Mouse (Mus musculus) forebrain, embryonic 11.5 days (tissue): ENCODE results near the gene Dtd1. TPM values are rescaled to one million over a fixed set of nuclear protein-coding genes. Genes with fewer than 3 reads are reported as not detected.
"Not testable (repeated sequence)": the region's sequence is repeated elsewhere in the genome, so short reads cannot be mapped to it uniquely, and the experiment has no call there.

Experiments
- ATAC-seq: fragments of 200-750 bp; cut with Nextera tagmentation; replicated peaks from 2 replicates; pipeline ENCODE4 v1.8.0; 2017; ENCODE audit warnings: moderate TSS enrichment; ENCODE audit not compliant: low FRiP score
- DNase-seq: peaks from one replicate; pipeline ENCODE4 v3.0.0-alpha.2; 2017; ENCODE audit warnings: low spot score
- H3K27ac ChIP-seq: fragments of 300-500 bp; sonication (generic); 2 replicates; pipeline ENCODE4 v1.5.1; 2014; ENCODE audit warnings: low read depth, low read length
- H3K27me3 ChIP-seq: fragments of 300-500 bp; sonication (generic); 2 replicates; pipeline ENCODE4 v1.6.1; 2014; ENCODE audit warnings: mild to moderate bottlenecking, low read length, mixed read lengths; ENCODE audit not compliant: control insufficient read depth, insufficient read depth
- H3K36me3 ChIP-seq: fragments of 300-500 bp; sonication (generic); 2 replicates; pipeline ENCODE4 v1.6.1; 2014; ENCODE audit warnings: mild to moderate bottlenecking, low read length, moderate library complexity, mixed read lengths; ENCODE audit not compliant: control insufficient read depth, insufficient read depth
- H3K4me1 ChIP-seq: fragments of 300-500 bp; sonication (generic); replicated peaks from 2 replicates; pipeline ENCODE4 v1.6.1; 2014; ENCODE audit warnings: low read length, mixed read lengths; ENCODE audit not compliant: control insufficient read depth, insufficient read depth
- H3K4me2 ChIP-seq: fragments of 300-500 bp; sonication (generic); 2 replicates; pipeline ENCODE4 v1.6.1; 2014; ENCODE audit warnings: low read depth, mild to moderate bottlenecking, low read length, moderate library complexity, mixed read lengths; ENCODE audit not compliant: severe bottlenecking
- H3K4me3 ChIP-seq: fragments of 300-500 bp; sonication (generic); 2 replicates; pipeline ENCODE4 v1.5.1; 2014; ENCODE audit warnings: low read depth, low read length
- H3K9ac ChIP-seq: fragments of 300-500 bp; sonication (generic); 2 replicates; pipeline ENCODE4 v1.6.1; 2014; ENCODE audit warnings: low read length
- H3K9me3 ChIP-seq: fragments of 300-500 bp; sonication (generic); 2 replicates; pipeline ENCODE4 v1.6.1; 2016; ENCODE audit warnings: low read length, mixed read lengths; ENCODE audit not compliant: control insufficient read depth
- WGBS: fragments of 180-500 bp; shearing (Covaris S2); extraction: QIAGEN DNeasy Blood & Tissue Kit; methylation state at CpG from one replicate; pipeline ENCODE4 v1.1.7; 2014; 5-methylcytosine and 5-hydroxymethylcytosine counted together
- polyA plus RNA-seq: library from polyadenylated mRNA; unstranded; fragments of >200 nt; fragmentation: Nextera tagmentation; extraction: Ambion mirVana; gene quantifications from 2 replicates; pipeline ENCODE4 v1.2.1, GENCODE M21; 2014

The Dtd1 gene
- 36.8 and 36.9 TPM in 2 replicates for polyA plus RNA-seq

GRCm38 (mm10) chr2:144599831-144600687 is at the start of gene Dtd1:
TSS of gene Dtd1 (plus strand) at chr2:144599897.
- no peaks in the 10 kb centered on the region for H3K4me1 ChIP-seq
- H3K9ac ChIP-seq: peak within 1 kb of the TSS; percentile 84
- no peak within 1 kb of the TSS for H3K27ac ChIP-seq
- ATAC-seq: peak; percentile 94
- H3K9me3 ChIP-seq: no peaks in the 10 kb centered on the region
- H3K4me2 ChIP-seq: peak within 1 kb of the TSS; percentile 68
- 2% methylated on average over 46 of the region's 50 CpGs for WGBS
- H3K4me3 ChIP-seq: peak within 1 kb of the TSS; percentile 57
- H3K36me3 ChIP-seq: no peaks in the 10 kb centered on the region
- DNase-seq: peak; percentile 91
- H3K27me3 ChIP-seq: no peaks in the 10 kb centered on the region

GRCm38 (mm10) chr2:144550529-144550928 is 49.2 kb upstream of the Dtd1 start, which contains the start of gene Rbbp9:
TSS of gene Rbbp9 (minus strand) at chr2:144550869.
- peak; percentile 97 for ATAC-seq
- Histone ChIP-seq H3K27me3 (no peaks in the 10 kb centered on the region), H3K27ac (no peak within 1 kb of the TSS), H3K36me3 (no peaks in the 10 kb centered on the region; the same call in 1 of the 2 replicates), H3K4me1 (no peaks in the 10 kb centered on the region), H3K9ac (peak within 1 kb of the TSS; percentile 80), H3K9me3 (no peaks in the 10 kb centered on the region), H3K4me2 (peak within 1 kb of the TSS; percentile 64), H3K4me3 (peak within 1 kb of the TSS; percentile 68)
- peak; percentile 86 for DNase-seq
- under 1% methylated on average over 17 of the region's 17 CpGs for WGBS

DNA sequence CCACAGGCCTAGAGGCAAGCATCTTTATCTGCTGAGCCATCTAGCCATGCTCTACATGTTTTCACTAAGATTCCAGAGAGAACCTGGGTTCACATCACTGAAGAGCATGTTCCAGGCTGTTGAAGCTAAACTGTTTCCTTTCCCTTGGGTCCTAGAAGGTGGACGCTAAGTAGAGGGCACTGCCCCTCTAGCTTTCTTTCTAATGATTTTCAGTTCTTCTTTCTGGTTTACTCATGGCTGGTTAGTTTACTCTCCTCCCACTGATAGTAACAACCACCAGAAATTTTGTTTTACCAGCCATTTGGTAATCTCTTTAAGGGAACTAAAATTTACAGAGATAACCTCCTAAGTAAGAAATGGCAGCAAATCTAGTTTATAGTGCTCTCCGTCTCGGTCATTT is 45.8 kb upstream of the Dtd1 start:
- Histone ChIP-seq H3K36me3 (no peaks in the 10 kb centered on the region), H3K9me3 (no peaks in the 10 kb centered on the region), H3K9ac (no peak overlapping the region), H3K4me3 (no peak overlapping the region), H3K4me2 (no peak overlapping the region), H3K27ac (no peak overlapping the region), H3K4me1 (no peaks in the 10 kb centered on the region), H3K27me3 (no peaks in the 10 kb centered on the region)
- WGBS: 97% methylated on average over 3 of the region's 3 CpGs
- ATAC-seq: no peak
- DNase-seq: no peak

DNA sequence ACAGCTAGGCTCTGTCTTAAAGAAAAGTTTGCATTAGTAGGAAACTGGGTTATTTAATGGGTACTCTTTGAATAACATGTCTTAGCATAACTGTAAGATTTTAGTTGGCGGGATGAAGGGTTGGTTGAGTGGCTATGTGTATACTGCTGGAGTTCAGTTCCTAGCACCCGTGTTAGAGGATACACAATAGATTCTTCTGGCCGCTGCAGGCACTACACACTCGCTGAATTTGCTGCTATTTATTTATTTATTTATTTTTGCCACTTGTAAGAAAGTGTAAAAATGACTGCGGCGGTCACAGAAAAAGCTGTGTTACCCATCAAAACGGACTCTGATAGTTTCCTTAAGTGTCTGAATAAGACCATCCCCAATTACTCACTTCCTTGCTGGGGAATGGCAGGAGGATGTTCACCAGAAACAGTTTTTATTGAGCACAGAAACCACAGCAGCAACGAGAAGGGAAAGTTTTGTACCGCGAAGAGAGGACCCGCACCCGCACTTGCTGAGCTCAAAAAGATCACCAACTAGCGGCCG is 44.3 kb upstream of the Dtd1 start:
- ATAC-seq (no peak), DNase-seq (no peak)
- Histone ChIP-seq H3K9ac (peak overlapping the region; percentile 79), H3K9me3 (no peaks in the 10 kb centered on the region), H3K36me3 (no peaks in the 10 kb centered on the region; the same call in 1 of the 2 replicates), H3K27me3 (no peaks in the 10 kb centered on the region), H3K4me3 (peak overlapping the region; percentile 77), H3K27ac (peak overlapping the region; percentile 84), H3K4me2 (peak overlapping the region; percentile 52), H3K4me1 (no peaks in the 10 kb centered on the region)
- 2% methylated on average over 14 of the region's 14 CpGs for WGBS

DNA sequence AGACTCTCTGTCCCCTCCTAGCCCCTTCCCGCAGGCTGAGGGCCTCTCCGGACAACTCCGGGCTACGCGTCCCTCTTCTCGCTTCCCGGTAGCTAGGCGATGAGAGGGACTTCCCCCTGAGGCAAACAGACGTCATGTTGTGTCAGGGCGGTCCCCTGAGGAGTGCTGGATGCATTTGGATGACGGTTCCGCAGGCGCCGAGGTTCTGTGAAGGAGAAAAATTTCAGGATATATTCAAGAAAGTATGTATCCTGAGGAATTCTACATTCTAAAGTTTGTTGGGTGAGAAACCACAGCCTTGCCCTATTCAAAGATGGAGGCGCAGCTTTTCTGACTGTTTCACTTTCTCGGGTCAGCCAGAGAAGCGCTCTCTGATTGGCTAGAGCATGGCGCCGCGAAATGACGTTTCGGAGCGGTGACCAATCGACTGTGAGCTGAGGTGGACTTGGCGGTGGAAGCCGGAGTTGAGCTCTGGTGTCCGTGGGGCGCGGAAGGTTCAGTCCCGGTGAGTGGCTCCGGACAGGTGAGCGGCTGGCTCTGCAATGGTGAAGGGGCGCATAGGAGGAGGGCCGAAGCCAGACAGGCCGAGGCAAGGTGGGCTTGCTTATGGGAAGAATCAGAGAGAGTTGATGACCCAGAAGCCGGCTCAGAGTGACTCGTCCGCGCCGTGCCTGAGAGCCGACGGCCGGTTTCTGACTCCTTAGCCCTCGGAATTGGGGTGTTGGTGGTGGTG is 43.7 kb upstream of the Dtd1 start, which contains the start of gene Sec23b:
Gene Sec23b, plus strand, starts transcription at position 410 of the 733 bp plus-strand sequence.
- ATAC-seq: peak; percentile 97
- Histone ChIP-seq H3K27ac (peak within 1 kb of the TSS; percentile 84), H3K27me3 (no peaks in the 10 kb centered on the region), H3K9me3 (no peaks in the 10 kb centered on the region), H3K36me3 (no peaks in the 10 kb centered on the region; the same call in 1 of the 2 replicates), H3K9ac (peak within 1 kb of the TSS; percentile 79), H3K4me1 (no peaks in the 10 kb centered on the region), H3K4me3 (peak within 1 kb of the TSS; percentile 77), H3K4me2 (peak within 1 kb of the TSS; percentile 61)
- WGBS: under 1% methylated on average over 44 of the region's 44 CpGs
- DNase-seq: peak; percentile 95

- H3K4me3 ChIP-seq: no peak overlapping the region
- no peaks in the 10 kb centered on the region for H3K4me1 ChIP-seq
- ATAC-seq (no peak), DNase-seq (no peak)
- H3K9me3 ChIP-seq: no peaks in the 10 kb centered on the region
- H3K9ac ChIP-seq: no peak overlapping the region
- H3K27ac ChIP-seq: no peak overlapping the region
- 83% methylated on average over 4 of the region's 4 CpGs for WGBS
- H3K4me2 ChIP-seq: no peak overlapping the region
- no peaks in the 10 kb centered on the region for H3K27me3 ChIP-seq
- H3K36me3 ChIP-seq: peaks cover 11% of the 10 kb centered on the region
These were observed 11.0 kb upstream of the Dtd1 start for GRCm38 (mm10) chr2:144588723-144589122.

- not testable (repeated sequence) for H3K9ac ChIP-seq, H3K36me3 ChIP-seq, H3K4me3 ChIP-seq, H3K4me2 ChIP-seq, H3K4me1 ChIP-seq, DNase-seq, H3K27ac ChIP-seq, ATAC-seq, H3K27me3 ChIP-seq, H3K9me3 ChIP-seq
- 69% methylated on average over 8 of the region's 8 CpGs for WGBS
These were observed 6.7 kb upstream of the Dtd1 start for GRCm38 (mm10) chr2:144593036-144593435.

- peak within 1 kb of the TSS; percentile 66 for H3K4me2 ChIP-seq
- H3K9me3 ChIP-seq: no peaks in the 10 kb centered on the region
- H3K4me1 ChIP-seq: no peaks in the 10 kb centered on the region; the same call in 1 of the 2 replicates
- 3% methylated on average over 31 of the region's 31 CpGs for WGBS
- ATAC-seq (peak; percentile 95), DNase-seq (peak; percentile 85)
- peak within 1 kb of the TSS; percentile 67 for H3K4me3 ChIP-seq
- H3K27ac ChIP-seq: no peak within 1 kb of the TSS
- H3K27me3 ChIP-seq: no peaks in the 10 kb centered on the region
- H3K9ac ChIP-seq: peak within 1 kb of the TSS; percentile 77
- no peaks in the 10 kb centered on the region; the same call in 1 of the 2 replicates for H3K36me3 ChIP-seq
These were observed 5.6 kb upstream of the Dtd1 start, which contains the start of gene Smim26 for GRCm38 (mm10) chr2:144593951-144594651. TSS of gene Smim26 (plus strand) at chr2:144594054.
